Mouse (Mus musculus) heart, postnatal 36 days (tissue): ENCODE results near the gene Tomm20l. TPM values are rescaled to one million over a fixed set of nuclear protein-coding genes. Genes with fewer than 3 reads are reported as not detected.

ENCODE experiments used
- DNase-seq, 2 experiments: peaks; one replicate each; pipeline ENCODE4 v3.0.0; 2021 to 2022
- intact Hi-C: fragments of 180-260 bp; cut with DNase I; formaldehyde crosslinking; loops from one replicate; pipeline ENCODE4 v1.15.1; 2025
- total RNA-seq, 2 experiments: library from RNA; stranded (reverse); gene quantifications; 2 replicates each; pipeline ENCODE4 v1.2.3; 2021

Gene Tomm20l
- total RNA-seq, 2 experiments from 2014 or later = 1.2 TPM; not detected in 1

DNA sequence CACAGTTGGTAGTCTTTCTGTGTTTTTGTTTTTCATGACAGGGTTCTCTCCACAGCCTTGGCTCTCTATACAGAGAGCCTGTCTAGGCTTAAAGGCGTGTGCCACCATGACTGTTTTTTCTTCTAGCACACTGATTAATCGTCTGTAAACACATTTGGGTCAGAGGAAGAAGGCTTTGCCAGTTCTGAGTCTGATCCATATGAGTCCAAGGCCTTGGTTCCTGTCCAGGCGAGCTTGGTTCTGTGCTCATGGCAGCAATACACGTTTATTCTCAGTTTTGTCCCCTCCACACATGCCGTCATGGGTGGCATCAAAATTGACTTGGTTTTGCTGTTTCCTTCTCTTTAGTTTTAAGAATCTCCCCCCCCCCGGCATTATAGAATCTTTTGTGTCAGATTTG lies 38.2 kb downstream of the Tomm20l start:
- intact Hi-C loops = no loop called here
- DNase-seq = no peak

DNA sequence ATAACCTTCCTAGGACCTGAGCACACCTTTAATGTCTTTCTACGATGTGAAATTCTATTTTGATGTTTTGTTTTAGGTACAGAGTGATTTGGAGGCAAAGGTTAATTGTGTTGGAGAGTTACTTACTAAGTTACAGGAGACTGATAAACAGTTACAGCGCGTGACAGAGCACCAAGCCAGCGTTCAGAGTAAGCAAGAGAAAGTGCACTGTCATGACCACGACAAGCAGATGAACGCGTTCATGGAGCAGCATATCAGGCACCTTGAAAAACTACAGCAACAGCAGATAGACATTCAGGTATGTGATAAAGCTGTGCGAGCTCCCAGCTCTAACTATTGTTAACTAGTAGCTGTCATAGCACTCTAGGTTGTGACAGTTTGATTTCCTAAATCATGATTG lies 38.9 kb downstream of the Tomm20l start:
- DNase-seq = no peak

DNA sequence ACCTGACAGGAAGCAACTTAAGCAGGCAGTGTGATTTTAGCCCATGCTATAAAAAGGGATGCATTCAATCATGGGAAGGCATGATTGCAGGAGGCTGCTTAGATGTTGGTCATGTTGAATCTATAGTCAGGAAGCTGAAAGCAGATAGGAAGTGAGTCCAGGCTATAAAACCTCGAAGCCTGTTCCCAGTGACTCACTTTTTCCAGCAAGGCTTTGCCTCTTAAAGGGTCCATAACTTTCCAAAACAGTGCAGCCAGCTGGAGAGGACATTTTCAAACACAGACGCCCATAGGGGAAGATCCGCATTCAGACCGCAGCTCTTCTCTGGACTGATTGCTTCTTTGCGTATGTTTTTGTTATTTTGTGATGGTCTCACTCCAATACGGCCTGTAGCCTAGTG lies 43.8 kb downstream of the Tomm20l start:
- intact Hi-C loops = no loop called here

More for the DNA sequence above, 38.9 kb downstream of the Tomm20l start:
- intact Hi-C loops = no loop called here

DNA sequence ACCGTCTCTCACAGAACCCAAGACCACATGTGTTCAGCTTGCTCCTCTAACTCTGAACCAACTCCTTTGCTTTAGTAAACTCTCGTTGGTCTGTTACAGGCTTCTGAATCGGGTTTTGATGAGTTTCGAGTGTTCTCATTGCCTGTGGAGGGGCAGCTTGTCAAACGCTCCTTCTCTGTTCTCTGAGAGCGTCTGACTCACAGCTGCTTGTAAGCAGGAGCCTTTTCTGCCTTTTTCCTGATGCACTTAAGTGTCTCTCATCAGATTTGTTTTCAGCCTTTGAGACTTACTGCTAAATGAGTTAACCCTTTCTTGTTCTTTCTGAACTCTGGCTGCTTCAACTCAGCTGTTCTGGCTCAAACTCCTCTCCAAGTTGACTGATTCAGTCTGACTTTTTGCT lies 46.7 kb downstream of the Tomm20l start:
- DNase-seq = no peak
- intact Hi-C loops = no loop called here

More for the DNA sequence above, 43.8 kb downstream of the Tomm20l start:
- DNase-seq = no peak

DNA sequence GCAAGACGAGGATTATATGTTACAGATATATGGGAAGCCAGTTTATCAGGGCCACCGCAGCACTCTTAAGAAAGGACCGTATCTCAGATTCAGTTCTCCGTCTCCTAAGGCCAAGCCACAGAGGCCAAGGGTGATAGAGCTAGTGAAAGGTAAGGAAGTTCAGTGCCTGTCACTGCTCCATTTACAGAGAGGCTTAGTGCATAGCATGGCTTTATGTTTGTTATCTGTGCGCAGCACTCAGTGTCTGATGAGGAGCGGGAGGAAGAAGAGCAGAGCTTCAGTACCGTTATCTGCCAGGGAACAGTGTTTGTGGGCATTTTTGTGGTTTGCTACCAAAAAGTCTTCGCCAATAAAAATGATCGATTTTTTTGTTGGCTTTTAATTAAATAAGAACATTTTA lies 53.2 kb downstream of the Tomm20l start:
- intact Hi-C loops = no loop called here
- DNase-seq = no peak

DNA sequence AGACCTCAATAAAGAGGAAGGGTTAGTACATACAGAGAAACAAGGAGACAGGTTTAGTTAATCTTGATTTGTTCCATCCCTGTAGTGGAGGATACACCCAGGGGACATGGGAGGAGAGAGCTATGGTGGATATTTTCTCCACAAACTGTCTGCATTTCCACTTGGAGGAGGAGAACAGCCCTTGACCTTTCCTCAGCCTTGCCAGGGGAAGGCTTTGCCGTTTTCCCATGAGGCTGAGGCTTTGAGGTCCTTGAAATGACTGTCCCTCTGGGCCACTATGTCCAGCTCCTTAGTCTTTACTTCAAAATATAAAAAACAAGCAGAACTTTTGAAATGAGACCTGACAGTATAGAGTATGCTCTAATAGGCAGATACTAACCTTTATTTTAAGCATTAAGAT lies 58.7 kb downstream of the Tomm20l start:
- intact Hi-C loops = no loop called here
- DNase-seq = no peak

Other genes with a start within 250 kb of the Tomm20l start
- gene Actr10, start 173.6 kb upstream of the Tomm20l start, total RNA-seq = 100 to 1,000 TPM; 134 to 142 TPM
- gene Psma3, start 136.8 kb upstream of the Tomm20l start, total RNA-seq = 100 to 1,000 TPM; 193 to 201 TPM
- 10 to 100 TPM; 14.3 to 17.0 TPM for gene Arid4a, start 95.4 kb upstream of the Tomm20l start, total RNA-seq
- 10 to 100 TPM; 26.5 to 30.0 TPM for gene Timm9, start 25.3 kb downstream of the Tomm20l start, total RNA-seq
- gene 2700049A03Rik, start 25.4 kb downstream of the Tomm20l start, total RNA-seq = 1 to 10 TPM; 3.2 to 3.3 TPM
- 1 to 10 TPM; 4.8 to 6.2 TPM for gene Dact1, start 198.5 kb downstream of the Tomm20l start, total RNA-seq